Mouse (Mus musculus) lung, postnatal 0 days (tissue): ENCODE data around the gene Man1b1.

ENCODE experiments used
- CTCF ChIP-seq: IDR thresholded peaks from 2 replicates; pipeline ENCODE4 v1.5.1; 2016; ENCODE audit warnings: antibody characterized with exemption, mild to moderate bottlenecking
- EP300 ChIP-seq: IDR thresholded peaks from 2 replicates; pipeline ENCODE4 v1.6.1; 2016; ENCODE audit warnings: antibody characterized with exemption, mild to moderate bottlenecking, control low read depth

DNA sequence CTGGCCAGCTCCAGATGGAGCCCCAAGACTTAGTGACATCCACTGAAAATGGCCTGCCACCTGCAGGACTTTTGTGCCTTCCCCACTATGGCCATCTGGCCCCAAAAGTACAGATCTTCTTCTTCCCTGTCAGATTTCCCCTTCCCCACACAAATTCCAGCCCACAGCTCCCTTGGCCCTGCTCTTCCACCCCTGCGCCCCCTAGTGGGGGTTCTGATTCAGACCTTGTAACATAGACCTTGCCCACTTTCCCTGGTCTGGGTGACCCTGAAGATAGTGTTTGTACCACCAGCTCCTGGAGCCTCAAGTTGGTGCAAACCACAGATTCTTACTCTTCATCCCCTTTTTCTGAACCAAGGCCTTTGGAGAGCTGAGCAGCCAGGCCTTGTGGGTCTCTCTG is 39.3 kb upstream of the Man1b1 start:
- TF ChIP-seq CTCF, result peak; percentile 93
- no peak for TF ChIP-seq EP300
